Mouse (Mus musculus): ENCODE measurements at regions not wholly inside any gene's neighbourhood (a gene's known extent, or its start where the extent isn't known, plus 50 kb on each side); places are given as distances from the start of the nearest gene placed in this dataset.

DNA sequence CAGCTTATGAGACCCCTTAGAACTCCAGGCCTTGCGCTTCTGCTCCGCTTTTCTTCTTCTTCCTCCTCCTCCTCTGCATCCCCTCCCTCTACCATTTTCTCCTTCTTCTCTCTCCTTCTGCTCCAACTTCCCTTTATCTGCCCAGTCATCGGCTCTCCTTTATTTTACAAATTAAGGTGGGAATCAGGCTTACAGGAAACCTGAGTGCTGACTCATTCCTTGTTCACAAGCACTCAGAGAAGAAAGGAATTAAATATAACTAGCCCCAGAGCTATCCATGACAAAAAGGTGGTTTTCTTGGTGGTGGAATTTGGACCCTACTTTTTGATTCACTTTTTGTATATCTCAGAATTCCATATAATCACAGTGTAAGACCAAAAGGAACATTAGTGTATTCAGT lies 247.4 kb downstream of the Pcdh17 start:
- H3K27ac ChIP-seq (replicated peaks; ENCODE audit: low read depth, low read length): no peak overlapping the region
- no peaks in the 10 kb centered on the region for H3K36me3 ChIP-seq (ENCODE audit: control insufficient read depth, insufficient read depth, low read length)
- H3K4me2 ChIP-seq (ENCODE audit: low read depth, low read length): no peak overlapping the region
- H3K4me3 ChIP-seq (ENCODE audit: low read depth, low read length): no peak overlapping the region
- no peak overlapping the region for H3K9ac ChIP-seq (ENCODE audit: low read depth, low read length)
- no peaks in the 10 kb centered on the region for H3K9me3 ChIP-seq (ENCODE audit: control insufficient read depth, low read length)
- no peaks in the 10 kb centered on the region for H3K27me3 ChIP-seq (replicated peaks; ENCODE audit: control insufficient read depth, insufficient read depth, low read length)
- no peak for ATAC-seq (ENCODE audit: low read depth)
- no peaks in the 10 kb centered on the region for H3K4me1 ChIP-seq (ENCODE audit: control insufficient read depth, insufficient read depth, low read length)
- WGBS: 87% methylated on average over 3 of the region's 3 CpGs
- DNase-seq (ENCODE audit: low spot score): no peak
